Mouse (Mus musculus) cerebellum, adult 2 months (tissue): ENCODE data around the gene Ephb2.

Source experiments
- CTCF ChIP-seq: fragments of 200-500 bp; IDR thresholded peaks from 2 replicates; pipeline ENCODE4 v1.5.1; 2011; ENCODE audit warnings: low read depth, mild to moderate bottlenecking, control low read depth, low read length, moderate library complexity, borderline replicate concordance; ENCODE audit not compliant: insufficient read depth
- POLR2A ChIP-seq: fragments of 200-500 bp; IDR thresholded peaks from 2 replicates; pipeline ENCODE4 v1.6.1; 2011; ENCODE audit warnings: low read length, control low read depth, borderline replicate concordance; ENCODE audit not compliant: insufficient read depth

GRCm38 (mm10) chr4:136675439-136675838 lies 160.3 kb downstream of the Ephb2 start:
- TF ChIP-seq CTCF = no peak
- TF ChIP-seq POLR2A = no peak
